Mouse (Mus musculus) v-Abl transformed pro-B cells (cell line): ENCODE results near the gene Tpo.

ENCODE experiments used
- in situ Hi-C, 2 experiments: fragments of 400-800 bp; cut with MboI; formaldehyde crosslinking; loops; one replicate each; pipeline ENCODE4 v1.15.1; 2025; ENCODE audit not compliant: unreplicated experiment in 2 of 2

The Tpo gene

DNA sequence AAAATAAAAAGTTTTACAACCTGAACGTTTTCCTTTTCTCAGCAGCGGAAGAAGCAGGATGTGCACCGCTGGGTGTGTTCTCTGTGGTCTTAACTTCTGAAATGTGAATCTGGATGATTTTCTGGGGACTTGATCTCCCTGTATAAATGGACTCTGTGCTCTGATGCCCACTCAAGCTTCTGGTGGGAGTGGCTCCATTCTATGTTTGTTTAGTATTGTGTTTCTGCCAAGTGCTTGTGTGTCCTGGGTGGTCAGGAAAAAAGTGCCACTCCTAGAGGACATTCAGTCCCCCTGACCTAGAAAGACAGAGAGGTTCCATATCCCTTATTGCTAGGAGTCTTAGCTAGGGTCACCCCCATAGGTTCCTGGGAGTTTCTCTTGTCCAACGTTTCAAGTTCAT is at the start of gene Tpo:
TSS of gene Tpo (minus strand) at position 101 of the 400 bp plus-strand sequence.
- in situ Hi-C loops: no loop called here

DNA sequence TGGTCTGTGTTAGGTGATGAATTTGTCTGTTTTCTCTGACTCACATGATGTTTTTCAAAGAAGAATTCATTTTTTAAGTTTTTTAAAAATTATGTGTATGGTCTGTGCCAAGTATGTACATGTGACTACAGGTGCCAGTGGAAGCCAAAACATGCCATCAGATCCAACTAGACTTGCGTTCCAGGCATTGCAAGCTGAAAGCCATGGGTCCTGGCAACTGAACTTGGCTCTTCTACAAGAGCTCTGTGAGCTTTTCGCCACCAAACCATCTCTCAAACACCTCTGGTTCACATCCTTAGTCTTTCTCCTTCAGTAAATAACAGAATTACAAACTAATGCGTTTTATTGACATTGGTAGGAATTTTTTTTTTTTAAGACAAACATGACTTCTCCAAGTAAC is 49.3 kb upstream of the Tpo start:
- in situ Hi-C loops: no loop called here

GRCm38 (mm10) chr12:30179623-30180022 is 47.2 kb upstream of the Tpo start:
- in situ Hi-C loops: no loop called here

DNA sequence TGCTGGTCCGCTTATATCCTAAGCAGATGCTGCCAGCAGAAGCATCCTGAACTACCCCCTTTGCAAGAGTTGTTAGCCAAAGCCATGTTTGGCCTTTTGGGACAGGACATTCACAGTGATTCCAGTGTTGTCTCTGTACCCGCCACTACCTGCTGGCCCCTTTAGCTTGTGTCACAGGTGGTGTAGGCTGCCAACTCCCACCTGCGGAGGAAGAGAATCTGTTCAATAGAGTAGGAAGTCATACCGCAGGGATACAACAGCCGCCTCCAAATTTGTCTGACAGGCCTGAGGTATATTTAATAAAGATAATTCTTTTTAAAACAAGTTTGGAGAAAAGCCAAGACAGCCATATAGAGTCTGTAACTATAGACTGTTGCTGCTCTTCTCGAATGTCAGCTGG is 45.5 kb upstream of the Tpo start:
- in situ Hi-C loops: no loop called here

DNA sequence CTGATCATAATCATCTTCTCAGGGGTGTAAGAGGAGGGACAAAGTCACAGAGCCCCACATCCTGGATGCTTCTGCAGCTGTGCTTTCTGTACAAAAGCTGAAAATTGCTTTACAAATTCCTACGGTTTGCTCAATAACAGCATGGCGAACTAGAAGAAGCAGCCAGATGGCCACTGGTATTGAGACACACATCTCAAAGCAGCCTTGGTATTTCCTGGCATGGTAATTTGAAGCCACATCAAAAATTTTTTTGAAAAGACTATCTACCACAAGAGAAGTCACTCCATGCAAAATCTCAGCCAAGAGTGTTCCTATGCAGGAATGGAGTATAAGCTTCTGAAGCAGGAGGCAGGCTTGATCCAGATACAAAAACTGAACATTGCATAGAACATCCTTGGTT is 45.1 kb upstream of the Tpo start:
- in situ Hi-C loops: no loop called here

DNA sequence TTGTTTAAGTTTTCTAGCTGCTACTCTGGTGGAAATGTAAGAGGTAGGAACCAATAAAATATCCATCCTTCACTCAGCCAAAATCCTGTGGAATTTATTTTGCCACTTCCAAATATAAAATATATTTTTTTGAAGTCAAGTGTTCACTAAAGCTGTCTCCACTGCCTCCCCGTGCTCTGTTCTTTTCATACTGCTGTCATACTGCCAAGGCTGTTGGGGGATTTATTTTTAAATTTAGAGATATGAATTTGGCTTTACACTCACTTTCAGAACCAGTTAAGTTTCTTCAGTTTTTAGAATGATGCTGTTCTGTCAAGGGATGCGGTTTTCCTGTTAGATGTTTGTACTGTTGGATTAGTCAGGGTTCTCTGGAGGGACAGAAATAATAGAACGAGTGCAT is 36.1 kb upstream of the Tpo start:
- in situ Hi-C loops: no loop called here

- in situ Hi-C loops: no loop called here
Measured at GRCm38 (mm10) chr12:30164538-30164937, 32.1 kb upstream of the Tpo start.

- in situ Hi-C loops: no loop called here
Measured at GRCm38 (mm10) chr12:30164005-30164404, 31.6 kb upstream of the Tpo start.

DNA sequence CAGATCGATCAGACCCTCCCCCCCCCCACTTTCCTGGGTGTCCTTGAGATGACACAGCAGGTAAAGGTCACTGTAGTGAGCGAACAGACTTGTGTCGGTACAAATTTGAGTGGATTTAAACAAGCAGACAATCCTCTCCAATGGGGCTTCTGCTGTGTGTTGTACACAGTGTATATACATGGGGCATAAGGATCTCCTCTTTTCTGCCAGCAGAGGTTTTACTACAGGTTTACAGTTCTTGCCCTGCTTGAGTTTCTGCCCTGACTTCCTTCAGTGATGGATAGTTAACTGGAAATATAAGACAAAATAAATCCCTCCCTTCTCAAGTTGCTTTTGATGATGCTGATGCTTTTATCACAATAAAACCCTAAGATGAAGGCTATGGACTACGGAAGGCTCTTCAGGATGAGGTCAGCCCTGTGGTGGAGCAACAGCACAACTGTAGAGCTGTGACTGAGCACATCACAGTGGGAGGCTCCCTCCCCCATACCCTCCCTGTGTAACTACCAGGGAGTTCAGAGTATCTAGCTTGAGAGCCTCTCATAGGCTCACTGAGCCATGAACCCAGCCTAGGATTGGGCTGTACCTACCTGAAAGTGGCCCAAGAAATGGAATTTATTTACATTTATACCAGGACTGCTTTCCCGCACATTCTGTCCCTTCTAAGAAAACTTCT is 29.4 kb upstream of the Tpo start:
- in situ Hi-C loops: no loop called here

- in situ Hi-C loops: no loop called here
Measured at GRCm38 (mm10) chr12:30160475-30160874, 28.1 kb upstream of the Tpo start.

DNA sequence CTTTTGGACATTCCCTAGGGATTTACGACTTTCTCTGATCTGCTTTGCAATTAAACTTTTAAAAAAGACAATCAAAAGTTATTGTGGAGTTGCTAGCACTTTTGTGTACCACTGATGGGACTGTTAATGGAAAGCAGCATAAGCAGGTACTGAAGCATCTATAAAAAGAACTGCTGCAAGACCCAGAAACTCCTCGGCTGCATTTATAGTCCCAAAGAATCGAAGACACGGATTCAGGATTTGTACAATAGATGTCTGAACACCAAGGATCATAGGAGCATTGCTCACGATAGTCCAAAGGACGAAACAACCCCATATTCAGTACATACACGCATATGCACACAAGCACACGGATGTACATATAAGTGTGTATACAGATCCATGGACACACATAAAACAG is 27.4 kb upstream of the Tpo start:
- in situ Hi-C loops: no loop called here

GRCm38 (mm10) chr12:30154079-30154673 is 21.8 kb upstream of the Tpo start:
- in situ Hi-C loops: no loop called here

GRCm38 (mm10) chr12:30142085-30142484 is 9.7 kb upstream of the Tpo start:
- in situ Hi-C loops: no loop called here

GRCm38 (mm10) chr12:30129411-30129716 is 3.1 kb downstream of the Tpo start:
- in situ Hi-C loops: loop anchor here (5.0 to 10.0 kb wide), 3 partner anchors 235 to 448 kb away; no protein-coding TSS in a partner anchor

DNA sequence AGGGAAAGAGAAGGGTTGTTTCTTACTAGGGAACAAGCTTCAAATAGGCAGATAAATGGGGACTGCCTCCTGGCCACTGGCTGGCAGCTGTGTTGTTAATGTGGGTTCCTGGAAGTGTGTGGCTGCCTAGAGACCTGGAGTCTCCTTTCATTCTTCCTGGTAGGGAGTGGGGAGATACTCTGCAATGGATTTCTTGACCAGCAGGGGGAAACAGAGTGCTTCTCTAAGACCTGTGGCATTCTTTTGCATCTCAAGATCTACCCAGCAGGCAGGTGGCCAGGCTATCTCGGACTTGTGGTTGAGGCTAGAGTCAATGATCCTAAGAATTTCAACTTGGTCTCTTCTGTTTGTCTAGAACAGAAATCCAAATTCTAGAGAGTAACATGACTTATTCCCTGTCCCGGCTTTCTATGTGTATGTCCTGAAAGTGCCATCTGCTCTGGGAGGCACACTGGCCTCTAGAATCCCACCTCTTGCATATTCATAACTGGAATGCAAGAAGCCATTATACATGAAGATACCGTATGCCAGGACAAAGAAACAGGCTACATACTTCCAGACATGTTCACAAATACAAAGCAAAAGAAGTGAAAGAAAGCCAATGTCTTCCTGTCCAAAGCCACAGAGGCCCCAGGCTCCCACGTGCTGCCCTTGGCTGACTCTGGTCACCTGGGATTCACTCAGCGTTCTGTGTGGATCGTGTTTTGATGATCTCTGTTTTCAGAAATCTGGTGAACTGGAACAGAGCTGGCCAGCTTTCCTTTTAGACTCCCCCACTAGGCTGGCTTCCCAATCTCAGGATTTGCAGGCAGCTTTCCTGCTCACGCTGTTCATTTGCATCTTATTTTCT is 3.6 kb downstream of the Tpo start:
- in situ Hi-C loops: loop anchor here (5.0 to 10.0 kb wide), 3 partner anchors 236 to 449 kb away; no protein-coding TSS in a partner anchor

- in situ Hi-C loops: loop anchor here (10.0 kb wide), 2 partner anchors 242 to 452 kb away; no protein-coding TSS in a partner anchor
Measured at GRCm38 (mm10) chr12:30122347-30122746, 10.1 kb downstream of the Tpo start.

DNA sequence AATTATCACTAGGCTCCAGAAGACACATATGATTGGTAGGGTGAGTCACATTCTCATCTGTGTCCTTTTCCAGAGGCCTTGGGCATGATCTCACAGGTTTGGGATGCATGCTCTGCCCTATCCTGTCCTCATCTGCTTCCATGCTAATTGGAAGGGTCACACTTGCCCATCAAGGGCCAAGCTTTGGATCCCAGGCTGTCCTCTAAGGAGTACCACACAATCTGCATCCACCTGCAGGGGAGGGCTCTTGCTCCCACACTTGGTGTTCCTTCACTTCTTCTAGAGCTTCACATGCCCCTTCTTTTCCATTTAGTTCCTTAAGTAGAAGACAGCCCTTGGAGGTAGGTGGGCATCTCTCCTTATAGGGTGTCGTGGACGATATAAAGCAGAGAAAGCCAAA is 20.2 kb downstream of the Tpo start:
- in situ Hi-C loops: no loop called here

DNA sequence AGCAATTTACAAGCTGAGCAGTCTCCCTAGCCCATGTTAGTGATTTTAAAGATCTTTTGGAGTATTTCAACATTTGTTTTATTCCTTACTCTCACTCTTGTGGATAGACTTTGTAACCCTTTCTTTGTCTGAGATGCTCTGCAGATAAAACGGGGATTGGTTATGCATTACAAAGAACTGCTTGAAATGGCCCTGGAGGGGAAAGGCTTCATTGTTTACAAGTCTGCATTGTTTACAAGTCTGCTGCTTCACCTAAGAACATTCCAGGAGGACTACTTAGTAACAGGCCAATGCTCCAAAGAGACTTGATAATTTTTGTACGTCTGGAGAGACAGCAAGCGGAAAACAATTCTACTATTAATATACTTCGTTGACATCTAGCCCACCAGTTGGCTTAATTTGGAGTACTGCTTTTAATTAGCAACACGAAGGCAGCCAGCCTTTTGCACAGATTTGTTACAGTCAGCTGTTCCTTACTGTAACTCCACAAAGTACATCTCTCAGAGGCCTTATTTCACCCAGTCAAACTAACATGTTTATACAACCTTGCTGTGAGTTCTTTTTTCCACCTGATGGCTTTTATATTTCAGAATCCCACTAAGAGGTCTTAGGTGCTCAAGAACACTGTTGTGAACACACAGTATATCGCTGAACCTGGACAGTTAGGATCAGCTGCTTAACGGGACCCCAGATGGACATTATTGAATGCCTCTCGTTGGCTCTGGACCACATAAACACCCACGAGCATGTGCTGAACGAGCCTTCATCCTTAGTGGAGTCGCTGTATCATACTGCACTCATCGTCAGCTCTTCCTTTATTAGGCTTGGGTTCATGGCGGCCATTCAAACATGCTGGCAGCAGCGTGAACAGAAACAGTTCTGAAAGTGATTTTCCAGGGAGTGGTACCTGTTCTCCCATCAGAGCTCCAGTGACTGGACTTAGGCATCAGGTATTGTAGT is 22.5 kb downstream of the Tpo start:
- in situ Hi-C loops: no loop called here

DNA sequence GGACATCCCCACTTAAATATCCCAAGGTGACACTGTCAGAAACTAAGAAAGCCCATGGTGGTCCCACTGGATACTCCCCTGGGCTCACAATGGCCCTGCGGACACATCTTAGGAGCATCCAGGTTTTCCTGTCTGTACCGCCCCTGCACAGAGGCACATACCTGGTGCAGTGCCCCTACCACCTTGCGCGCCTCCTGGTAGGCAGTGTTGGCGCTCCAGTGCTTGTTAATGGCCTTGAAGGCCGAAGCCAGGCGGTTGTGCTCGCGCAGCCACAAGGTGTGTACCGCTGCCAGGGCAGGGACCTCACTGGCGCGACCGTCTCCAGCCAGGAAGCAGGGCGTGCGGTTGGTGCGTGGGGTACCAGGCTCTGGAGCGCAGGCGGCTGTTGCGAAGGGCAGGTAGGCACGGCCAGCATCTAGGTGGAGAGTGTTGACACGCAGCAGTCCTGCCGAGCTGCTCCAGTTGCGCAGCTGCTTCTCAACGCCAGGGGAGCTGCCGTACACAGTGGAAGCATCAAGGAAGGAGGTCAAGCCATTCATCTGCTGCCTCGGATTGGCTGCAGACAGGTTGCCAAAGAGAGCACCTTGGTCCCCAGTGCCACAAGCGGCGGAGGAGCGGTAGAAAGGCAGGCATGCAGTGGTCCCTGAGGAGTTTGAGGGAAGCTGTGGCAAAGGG is 29.4 kb downstream of the Tpo start:
- in situ Hi-C loops: no loop called here

GRCm38 (mm10) chr12:30092081-30092480 is 40.3 kb downstream of the Tpo start:
- in situ Hi-C loops: no loop called here
